Mouse (Mus musculus): ENCODE results near the gene Rbms3. TPM values are rescaled to one million over a fixed set of nuclear protein-coding genes. Genes with fewer than 3 reads are reported as not detected.

The Rbms3 gene
- polyA plus RNA-seq, 1 experiment = 16.5 TPM

GRCm38 (mm10) chr9:117378131-117378890 is 251.4 kb downstream of the Rbms3 start:
- WGBS = 34% methylated on average over 9 of the region's 9 CpGs
- H3K4me1 ChIP-seq (ENCODE audit: control insufficient read depth, insufficient read depth, low read length) = peaks cover 30% of the 10 kb centered on the region
- TF ChIP-seq CTCF (conservative IDR thresholded peaks at IDR 0.05; ENCODE audit: insufficient read depth, insufficient read length, low read depth, low read length) (no peak), POLR2A (IDR thresholded peaks at IDR 0.05; ENCODE audit: low read depth, low read length) (no peak)
- peak; percentile 88 for DNase-seq
- no peaks in the 10 kb centered on the region for H3K27me3 ChIP-seq (replicated peaks; ENCODE audit: control insufficient read depth, insufficient read depth, low read length)
- peak overlapping the region; percentile 94 for H3K27ac ChIP-seq (ENCODE audit: insufficient read depth, low read depth, low read length)
- H3K4me3 ChIP-seq (ENCODE audit: insufficient read depth, low read depth, low read length) = no peak overlapping the region
- H3K36me3 ChIP-seq (ENCODE audit: control insufficient read depth, insufficient read depth, low read length) = no peaks in the 10 kb centered on the region

GRCm38 (mm10) chr9:117375776-117376175 is 253.9 kb downstream of the Rbms3 start:
- Histone ChIP-seq H3K36me3 (ENCODE audit: control insufficient read depth, insufficient read depth, low read length) (no peaks in the 10 kb centered on the region), H3K27ac (ENCODE audit: insufficient read depth, low read depth, low read length) (no peak overlapping the region), H3K4me3 (ENCODE audit: insufficient read depth, low read depth, low read length) (no peak overlapping the region), H3K27me3 (replicated peaks; ENCODE audit: control insufficient read depth, insufficient read depth, low read length) (no peaks in the 10 kb centered on the region), H3K4me1 (ENCODE audit: control insufficient read depth, insufficient read depth, low read length) (peaks cover 26% of the 10 kb centered on the region)
- no peak for TF ChIP-seq POLR2A (IDR thresholded peaks at IDR 0.05; ENCODE audit: low read depth, low read length)
- TF ChIP-seq CTCF (conservative IDR thresholded peaks at IDR 0.05; ENCODE audit: insufficient read depth, insufficient read length, low read depth, low read length) = no peak
- DNase-seq = peak; percentile 61
- 77% methylated on average over 3 of the region's 3 CpGs for WGBS

GRCm38 (mm10) chr9:117373164-117373741 is 256.5 kb downstream of the Rbms3 start:
- Histone ChIP-seq H3K36me3 (ENCODE audit: control insufficient read depth, insufficient read depth, low read length) (no peaks in the 10 kb centered on the region), H3K4me3 (ENCODE audit: insufficient read depth, low read depth, low read length) (no peak overlapping the region), H3K4me1 (ENCODE audit: control insufficient read depth, insufficient read depth, low read length) (peaks cover 12% of the 10 kb centered on the region; the same call in 1 of the 2 replicates), H3K27me3 (replicated peaks; ENCODE audit: control insufficient read depth, insufficient read depth, low read length) (no peaks in the 10 kb centered on the region), H3K27ac (ENCODE audit: insufficient read depth, low read depth, low read length) (peak overlapping the region; percentile 12; the same call in 1 of the 2 replicates)
- WGBS = 19% methylated on average over 7 of the region's 7 CpGs
- peak; percentile 92 for DNase-seq
- no peak for TF ChIP-seq POLR2A (IDR thresholded peaks at IDR 0.05; ENCODE audit: low read depth, low read length)
- no peak for TF ChIP-seq CTCF (conservative IDR thresholded peaks at IDR 0.05; ENCODE audit: insufficient read depth, insufficient read length, low read depth, low read length)

- Histone ChIP-seq H3K27me3 (replicated peaks; ENCODE audit: control insufficient read depth, insufficient read depth, low read length) (no peaks in the 10 kb centered on the region), H3K36me3 (ENCODE audit: control insufficient read depth, insufficient read depth, low read length) (no peaks in the 10 kb centered on the region), H3K27ac (ENCODE audit: insufficient read depth, low read depth, low read length) (no peak overlapping the region), H3K4me1 (ENCODE audit: control insufficient read depth, insufficient read depth, low read length) (0 out of 2 replicates have a peak, but pooled peaks cover 6% of the 10 kb centered on the region), H3K4me3 (ENCODE audit: insufficient read depth, low read depth, low read length) (no peak overlapping the region)
- TF ChIP-seq POLR2A (IDR thresholded peaks at IDR 0.05; ENCODE audit: low read depth, low read length) = no peak
- no peak for TF ChIP-seq CTCF (conservative IDR thresholded peaks at IDR 0.05; ENCODE audit: insufficient read depth, insufficient read length, low read depth, low read length)
- 75% methylated on average over 5 of the region's 5 CpGs for WGBS
- DNase-seq = no peak
Measured at GRCm38 (mm10) chr9:117371980-117372379, 257.7 kb downstream of the Rbms3 start.

GRCm38 (mm10) chr9:117370086-117370485 is 259.6 kb downstream of the Rbms3 start:
- 95% methylated on average over 6 of the region's 6 CpGs for WGBS
- no peaks in the 10 kb centered on the region for H3K36me3 ChIP-seq (ENCODE audit: control insufficient read depth, insufficient read depth, low read length)
- no peaks in the 10 kb centered on the region for H3K27me3 ChIP-seq (replicated peaks; ENCODE audit: control insufficient read depth, insufficient read depth, low read length)
- TF ChIP-seq POLR2A (IDR thresholded peaks at IDR 0.05; ENCODE audit: low read depth, low read length) (no peak), CTCF (conservative IDR thresholded peaks at IDR 0.05; ENCODE audit: insufficient read depth, insufficient read length, low read depth, low read length) (no peak)
- no peak overlapping the region for H3K4me3 ChIP-seq (ENCODE audit: insufficient read depth, low read depth, low read length)
- DNase-seq = no peak
- H3K4me1 ChIP-seq (ENCODE audit: control insufficient read depth, insufficient read depth, low read length) = no peaks in the 10 kb centered on the region
- H3K27ac ChIP-seq (ENCODE audit: insufficient read depth, low read depth, low read length) = no peak overlapping the region

- H3K4me3 ChIP-seq (ENCODE audit: insufficient read depth, low read depth, low read length) = no peak overlapping the region
- no peaks in the 10 kb centered on the region for H3K27me3 ChIP-seq (replicated peaks; ENCODE audit: control insufficient read depth, insufficient read depth, low read length)
- DNase-seq = no peak
- no peaks in the 10 kb centered on the region for H3K4me1 ChIP-seq (ENCODE audit: control insufficient read depth, insufficient read depth, low read length)
- no peak overlapping the region for H3K27ac ChIP-seq (ENCODE audit: insufficient read depth, low read depth, low read length)
- no peak for TF ChIP-seq POLR2A (IDR thresholded peaks at IDR 0.05; ENCODE audit: low read depth, low read length)
- TF ChIP-seq CTCF (conservative IDR thresholded peaks at IDR 0.05; ENCODE audit: insufficient read depth, insufficient read length, low read depth, low read length) = no peak
- H3K36me3 ChIP-seq (ENCODE audit: control insufficient read depth, insufficient read depth, low read length) = no peaks in the 10 kb centered on the region
- 98% methylated on average over 4 of the region's 4 CpGs for WGBS
Measured at GRCm38 (mm10) chr9:117368016-117368415, 261.7 kb downstream of the Rbms3 start.

GRCm38 (mm10) chr9:117364610-117365009 is 265.1 kb downstream of the Rbms3 start:
- Histone ChIP-seq H3K4me3 (ENCODE audit: insufficient read depth, low read depth, low read length) (no peak overlapping the region), H3K4me1 (ENCODE audit: control insufficient read depth, insufficient read depth, low read length) (no peaks in the 10 kb centered on the region), H3K36me3 (ENCODE audit: control insufficient read depth, insufficient read depth, low read length) (no peaks in the 10 kb centered on the region), H3K27me3 (replicated peaks; ENCODE audit: control insufficient read depth, insufficient read depth, low read length) (no peaks in the 10 kb centered on the region), H3K27ac (ENCODE audit: insufficient read depth, low read depth, low read length) (no peak overlapping the region)
- no peak for DNase-seq
- TF ChIP-seq POLR2A (IDR thresholded peaks at IDR 0.05; ENCODE audit: low read depth, low read length) (no peak), CTCF (conservative IDR thresholded peaks at IDR 0.05; ENCODE audit: insufficient read depth, insufficient read length, low read depth, low read length) (no peak)
- WGBS = 32% methylated on average over 3 of the region's 3 CpGs
